Mouse (Mus musculus) kidney, adult 2 months (tissue): Measurements from ENCODE around the gene Fzd4.

ENCODE experiments used
- CTCF ChIP-seq: fragments of 200-500 bp; conservative IDR thresholded peaks from 2 replicates; pipeline ENCODE4 v1.5.1; 2011; ENCODE audit warnings: low read depth, mild to moderate bottlenecking, control low read depth, low read length, moderate library complexity, mixed read lengths; ENCODE audit not compliant: insufficient read depth, insufficient read length
- POLR2A ChIP-seq: fragments of 200-500 bp; IDR thresholded peaks from one replicate; pipeline ENCODE4 v1.6.1; 2011; ENCODE audit warnings: low read depth, low read length, control low read depth

DNA sequence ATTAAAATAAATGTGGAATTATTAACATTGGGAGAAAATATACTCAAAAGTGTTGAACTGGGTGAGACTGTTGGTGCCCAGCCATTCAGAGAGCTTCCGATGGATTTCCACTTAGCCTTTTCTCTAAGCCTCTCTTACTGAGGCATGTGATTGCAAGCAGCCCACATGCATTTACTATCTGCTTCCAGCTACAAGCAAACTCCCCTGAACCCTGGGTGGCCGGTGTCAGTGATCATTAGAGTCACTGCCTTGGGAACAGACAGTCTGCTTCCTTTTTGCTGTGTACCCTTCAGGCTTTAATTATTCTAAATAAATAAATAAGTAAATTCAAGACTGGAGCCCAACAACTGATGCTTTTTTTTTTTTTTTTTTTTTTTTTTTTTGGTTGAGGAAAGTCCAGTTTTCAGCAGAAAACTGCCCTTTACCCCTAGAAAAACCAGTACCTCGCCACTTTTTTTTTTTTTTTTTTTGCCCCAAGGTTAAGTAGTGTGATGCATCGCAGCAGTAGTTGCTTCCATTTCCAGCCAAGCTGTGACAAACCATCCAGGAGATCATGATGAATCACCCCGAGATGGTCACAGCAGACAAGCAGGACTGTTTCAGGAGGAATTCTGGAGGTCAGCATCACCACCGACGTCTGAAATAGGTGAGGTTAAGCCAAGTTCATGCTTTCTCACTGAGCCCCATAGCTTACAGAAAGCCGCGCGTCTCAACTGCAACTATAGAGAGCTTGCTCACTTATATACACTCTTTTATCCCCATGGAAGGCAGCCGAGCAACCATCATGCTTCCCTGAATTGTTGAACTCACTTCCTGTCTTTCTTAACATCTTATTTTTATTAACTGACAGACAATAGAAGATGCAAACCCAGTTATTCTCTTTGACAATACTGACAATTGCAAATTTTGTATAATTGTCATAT lies 21.9 kb downstream of the Fzd4 start:
- no peak for TF ChIP-seq CTCF
- TF ChIP-seq POLR2A: no peak
